Mouse (Mus musculus): ENCODE measurements around the gene Mael. TPM values are rescaled to one million over a fixed set of nuclear protein-coding genes. Genes with fewer than 3 reads are reported as not detected.

Gene Mael
- polyA plus RNA-seq, 1 experiment from 2014 or later = not detected

- WGBS = 87% methylated on average over 4 of the region's 4 CpGs
- H3K4me2 ChIP-seq (replicated peaks; ENCODE audit: low read depth, low read length) = no peak overlapping the region
- H3K9me3 ChIP-seq (ENCODE audit: low read length) = no peaks in the 10 kb centered on the region
- DNase-seq (ENCODE audit: low spot score) = no peak
- no peak for ATAC-seq
- no peak for TF ChIP-seq CTCF (IDR thresholded peaks at IDR 0.05)
- TF ChIP-seq EP300 (IDR thresholded peaks at IDR 0.05) = no peak
- H3K9ac ChIP-seq (replicated peaks; ENCODE audit: low read depth) = no peak overlapping the region
- H3K4me1 ChIP-seq (ENCODE audit: insufficient read depth, low read depth, low read length) = no peaks in the 10 kb centered on the region
- no peak overlapping the region for H3K27ac ChIP-seq (ENCODE audit: low read length)
- no peak overlapping the region for H3K4me3 ChIP-seq (ENCODE audit: low read depth, low read length)
- H3K27me3 ChIP-seq (replicated peaks; ENCODE audit: insufficient read depth, low read length) = no peaks in the 10 kb centered on the region
- no peaks in the 10 kb centered on the region for H3K36me3 ChIP-seq (ENCODE audit: insufficient read depth, low read length)
These were observed 48.7 kb downstream of the Mael start for GRCm38 (mm10) chr1:166189821-166190220.

GRCm38 (mm10) chr1:166185357-166185756, 53.2 kb downstream of the Mael start:
- Histone ChIP-seq H3K27ac (ENCODE audit: low read length) (no peak overlapping the region), H3K9ac (replicated peaks; ENCODE audit: low read depth) (no peak overlapping the region), H3K4me1 (ENCODE audit: insufficient read depth, low read depth, low read length) (peaks cover 10% of the 10 kb centered on the region; the same call in 1 of the 2 replicates), H3K27me3 (replicated peaks; ENCODE audit: insufficient read depth, low read length) (no peaks in the 10 kb centered on the region), H3K36me3 (ENCODE audit: insufficient read depth, low read length) (no peaks in the 10 kb centered on the region), H3K9me3 (ENCODE audit: low read length) (no peaks in the 10 kb centered on the region), H3K4me2 (replicated peaks; ENCODE audit: low read depth, low read length) (no peak overlapping the region), H3K4me3 (ENCODE audit: low read depth, low read length) (no peak overlapping the region)
- no peak for DNase-seq (ENCODE audit: low spot score)
- TF ChIP-seq EP300 (IDR thresholded peaks at IDR 0.05) = no peak
- no peak for TF ChIP-seq CTCF (IDR thresholded peaks at IDR 0.05)
- WGBS = 60% methylated on average over 5 of the region's 5 CpGs
- ATAC-seq = no peak

GRCm38 (mm10) chr1:166184391-166185229, 53.9 kb downstream of the Mael start:
- TF ChIP-seq EP300 (IDR thresholded peaks at IDR 0.05) (no peak), CTCF (IDR thresholded peaks at IDR 0.05) (no peak)
- H3K27ac ChIP-seq (ENCODE audit: low read length) = no peak overlapping the region
- H3K4me3 ChIP-seq (ENCODE audit: low read depth, low read length) = no peak overlapping the region
- H3K4me1 ChIP-seq (ENCODE audit: insufficient read depth, low read depth, low read length) = peaks cover 10% of the 10 kb centered on the region; the same call in 1 of the 2 replicates
- no peak overlapping the region for H3K4me2 ChIP-seq (replicated peaks; ENCODE audit: low read depth, low read length)
- H3K36me3 ChIP-seq (ENCODE audit: insufficient read depth, low read length) = no peaks in the 10 kb centered on the region
- ATAC-seq (no peak), DNase-seq (ENCODE audit: low spot score) (no peak)
- H3K9me3 ChIP-seq (ENCODE audit: low read length) = no peaks in the 10 kb centered on the region
- no peaks in the 10 kb centered on the region for H3K27me3 ChIP-seq (replicated peaks; ENCODE audit: insufficient read depth, low read length)
- no peak overlapping the region for H3K9ac ChIP-seq (replicated peaks; ENCODE audit: low read depth)
- 64% methylated on average over 22 of the region's 22 CpGs for WGBS

GRCm38 (mm10) chr1:166182952-166183627, 55.5 kb downstream of the Mael start:
- TF ChIP-seq CTCF (IDR thresholded peaks at IDR 0.05) (no peak), EP300 (IDR thresholded peaks at IDR 0.05) (no peak)
- Histone ChIP-seq H3K9ac (replicated peaks; ENCODE audit: low read depth) (no peak overlapping the region), H3K4me2 (replicated peaks; ENCODE audit: low read depth, low read length) (no peak overlapping the region), H3K4me1 (ENCODE audit: insufficient read depth, low read depth, low read length) (peaks cover 10% of the 10 kb centered on the region; the same call in 1 of the 2 replicates), H3K27ac (ENCODE audit: low read length) (no peak overlapping the region), H3K36me3 (ENCODE audit: insufficient read depth, low read length) (no peaks in the 10 kb centered on the region), H3K4me3 (ENCODE audit: low read depth, low read length) (no peak overlapping the region), H3K9me3 (ENCODE audit: low read length) (no peaks in the 10 kb centered on the region), H3K27me3 (replicated peaks; ENCODE audit: insufficient read depth, low read length) (no peaks in the 10 kb centered on the region)
- WGBS = 33% methylated on average over 10 of the region's 10 CpGs
- ATAC-seq = no peak
- peak; percentile 6 for DNase-seq (ENCODE audit: low spot score)

- Histone ChIP-seq H3K4me3 (ENCODE audit: low read depth, low read length) (no peak overlapping the region), H3K9ac (replicated peaks; ENCODE audit: low read depth) (no peak overlapping the region), H3K36me3 (ENCODE audit: insufficient read depth, low read length) (no peaks in the 10 kb centered on the region), H3K9me3 (ENCODE audit: low read length) (no peaks in the 10 kb centered on the region), H3K27ac (ENCODE audit: low read length) (no peak overlapping the region), H3K27me3 (replicated peaks; ENCODE audit: insufficient read depth, low read length) (no peaks in the 10 kb centered on the region), H3K4me1 (ENCODE audit: insufficient read depth, low read depth, low read length) (peaks cover 10% of the 10 kb centered on the region; the same call in 1 of the 2 replicates), H3K4me2 (replicated peaks; ENCODE audit: low read depth, low read length) (no peak overlapping the region)
- TF ChIP-seq CTCF (IDR thresholded peaks at IDR 0.05) = no peak
- no peak for TF ChIP-seq EP300 (IDR thresholded peaks at IDR 0.05)
- DNase-seq (ENCODE audit: low spot score) (no peak), ATAC-seq (no peak)
- WGBS = 88% methylated on average over 7 of the region's 7 CpGs
These were observed 57.0 kb downstream of the Mael start for GRCm38 (mm10) chr1:166181510-166181909.

GRCm38 (mm10) chr1:166173621-166174020, 64.9 kb downstream of the Mael start:
- Histone ChIP-seq H3K4me2 (replicated peaks; ENCODE audit: low read depth, low read length) (no peak overlapping the region), H3K27ac (ENCODE audit: low read length) (no peak overlapping the region), H3K36me3 (ENCODE audit: insufficient read depth, low read length) (no peaks in the 10 kb centered on the region), H3K27me3 (replicated peaks; ENCODE audit: insufficient read depth, low read length) (no peaks in the 10 kb centered on the region), H3K9me3 (ENCODE audit: low read length) (no peaks in the 10 kb centered on the region), H3K4me1 (ENCODE audit: insufficient read depth, low read depth, low read length) (no peaks in the 10 kb centered on the region), H3K4me3 (ENCODE audit: low read depth, low read length) (no peak overlapping the region), H3K9ac (replicated peaks; ENCODE audit: low read depth) (no peak overlapping the region)
- WGBS = 73% methylated on average over 9 of the region's 9 CpGs
- ATAC-seq = no peak
- TF ChIP-seq EP300 (IDR thresholded peaks at IDR 0.05) (no peak), CTCF (IDR thresholded peaks at IDR 0.05) (no peak)
- DNase-seq (ENCODE audit: low spot score) = no peak
